Mouse (Mus musculus) retina, embryonic 14.5 days (tissue): ENCODE data around the gene Ctsc.

Experiments used
- DNase-seq: peaks from one replicate; pipeline ENCODE4 v3.0.0-alpha.2; 2015; ENCODE audit warnings: low spot score

Ctsc gene

GRCm38 (mm10) chr7:88296932-88297331, 19.0 kb downstream of the Ctsc start:
- no peak for DNase-seq

GRCm38 (mm10) chr7:88305750-88306149, 27.9 kb downstream of the Ctsc start:
- DNase-seq = no peak

- DNase-seq = no peak
These were observed 28.8 kb downstream of the Ctsc start for GRCm38 (mm10) chr7:88306725-88307124.

GRCm38 (mm10) chr7:88310398-88311180, 32.7 kb downstream of the Ctsc start:
- no peak for DNase-seq

- no peak for DNase-seq
These were observed 38.5 kb downstream of the Ctsc start for GRCm38 (mm10) chr7:88316408-88316807.

GRCm38 (mm10) chr7:88318474-88318873, 40.6 kb downstream of the Ctsc start:
- DNase-seq = no peak

- DNase-seq = no peak
These were observed 41.0 kb downstream of the Ctsc start for GRCm38 (mm10) chr7:88318904-88319303.

GRCm38 (mm10) chr7:88319414-88320140, 41.7 kb downstream of the Ctsc start:
- no peak for DNase-seq

- no peak for DNase-seq
These were observed 42.9 kb downstream of the Ctsc start for GRCm38 (mm10) chr7:88320628-88321336.

GRCm38 (mm10) chr7:88322431-88322830, 44.5 kb downstream of the Ctsc start:
- DNase-seq = no peak

- no peak for DNase-seq
These were observed 49.6 kb downstream of the Ctsc start for GRCm38 (mm10) chr7:88327495-88327894.

GRCm38 (mm10) chr7:88343828-88344227, 65.9 kb downstream of the Ctsc start:
- peak; percentile 13 for DNase-seq

- DNase-seq = no peak
These were observed 68.2 kb downstream of the Ctsc start for GRCm38 (mm10) chr7:88346035-88346434.

- DNase-seq = peak; percentile 71
These were observed 79.2 kb downstream of the Ctsc start for GRCm38 (mm10) chr7:88356871-88357776.

GRCm38 (mm10) chr7:88358042-88358878, 80.4 kb downstream of the Ctsc start:
- DNase-seq = no peak
